ENCODE assay signal across 19 mouse cellular contexts in the genomic region with DNA sequence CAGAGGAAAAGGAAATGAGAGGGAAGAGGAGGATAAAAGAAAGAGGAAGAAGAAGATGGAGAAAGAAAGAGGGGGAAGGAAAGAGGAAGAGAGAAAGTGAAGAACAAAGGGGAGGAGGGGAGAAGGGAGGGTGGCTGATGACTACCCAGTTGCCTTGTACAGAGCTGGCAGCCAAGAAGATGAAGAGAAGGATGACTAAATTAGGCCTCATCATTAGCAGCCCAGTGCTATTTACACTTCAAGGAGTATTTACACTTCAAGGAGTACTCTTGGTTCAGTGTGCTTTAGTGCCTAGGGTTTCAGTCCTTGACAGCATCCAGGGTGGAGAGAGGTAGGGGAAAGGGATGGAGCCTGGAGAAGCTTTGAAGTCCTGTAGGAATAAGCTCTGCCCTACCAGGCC. TPM values are rescaled to one million over a fixed set of nuclear protein-coding genes. Genes with fewer than 3 reads are reported as not detected.
"Had no signal": no experiment of that assay in that cellular context is flagged by ENCODE, and none has a peak within 500 bp of the region (broad histone marks: within the 10 kb centered on the region; RNA-seq: fewer than 3 reads in every experiment).

No protein-coding gene starts in this region.

- H3K4me1 ChIP-seq: liver, embryonic 12.5 days; neural tube, embryonic 13.5 days; neural tube, embryonic 15.5 days; stomach, embryonic 15.5 days had no signal

- H3K4me2 ChIP-seq: liver, embryonic 12.5 days; lung, embryonic 14.5 days; midbrain, embryonic 11.5 days; neural tube, embryonic 13.5 days; neural tube, embryonic 15.5 days; stomach, embryonic 15.5 days had no signal

- DNase-seq: lung, adult 18-20 months; lung, embryonic 14.5 days; lung, postnatal 10 days; lung, postnatal 4 days; right cerebral cortex, postnatal 14 days; thymus, adult 2 months; thymus, postnatal 25 days had no signal

- H3K27me3 ChIP-seq: liver, embryonic 12.5 days; neural tube, embryonic 13.5 days; neural tube, embryonic 15.5 days; stomach, embryonic 15.5 days had no signal

- H3K27ac ChIP-seq: liver, embryonic 12.5 days; liver, embryonic 14.5 days; neural tube, embryonic 13.5 days; neural tube, embryonic 15.5 days; stomach, embryonic 15.5 days; stomach, postnatal 0 days had no signal

- H3K9ac ChIP-seq: liver, embryonic 12.5 days; liver, embryonic 14.5 days; lung, embryonic 14.5 days; neural tube, embryonic 13.5 days; neural tube, embryonic 15.5 days; stomach, embryonic 15.5 days had no signal

- H3K9me3 ChIP-seq: liver, embryonic 12.5 days; neural tube, embryonic 13.5 days; neural tube, embryonic 15.5 days; stomach, embryonic 15.5 days had no signal

- H3K36me3 ChIP-seq: liver, embryonic 12.5 days; neural tube, embryonic 13.5 days; neural tube, embryonic 15.5 days; stomach, embryonic 15.5 days had no signal

- H3K4me3 ChIP-seq: liver, embryonic 12.5 days; myocyte; neural tube, embryonic 13.5 days; neural tube, embryonic 15.5 days; stomach, embryonic 15.5 days had no signal

- ATAC-seq: liver, embryonic 12.5 days had no signal

RNA-seq across cellular contexts. Expression of gene Ripply2, which starts 35.3 kb away (rescaled TPM):
- polyA plus RNA-seq: liver, embryonic 12.5 days; liver, embryonic 14.5 days; liver, embryonic 16.5 days; lung, embryonic 14.5 days; lung, embryonic 16.5 days; myocyte; spleen, adult 2 months; testis, adult 2 months had no signal
